Mouse (Mus musculus): ENCODE measurements at regions not wholly inside any gene's neighbourhood (a gene's known extent, or its start where the extent isn't known, plus 50 kb on each side); places are given as distances from the start of the nearest gene placed in this dataset.

- Histone ChIP-seq H3K36me3 (no peaks in the 10 kb centered on the region), H3K4me3 (no peak overlapping the region), H3K27me3 (no peaks in the 10 kb centered on the region), H3K9me3 (no peaks in the 10 kb centered on the region), H3K9ac (no peak overlapping the region), H3K4me2 (no peak overlapping the region), H3K4me1 (replicated peaks) (0 out of 2 replicates have a peak, but pooled peaks cover 3% of the 10 kb centered on the region), H3K27ac (replicated peaks) (no peak overlapping the region)
- no peak for ATAC-seq (ENCODE audit: low read depth)
- 72% methylated on average over 1 of the region's 1 CpGs for WGBS
Measured at GRCm38 (mm10) chr10:10046753-10047152, 145.9 kb upstream of the Stxbp5 start.

GRCm38 (mm10) chr10:10046318-10046717 lies 145.4 kb upstream of the Stxbp5 start:
- H3K36me3 ChIP-seq = no peaks in the 10 kb centered on the region
- H3K27ac ChIP-seq (replicated peaks) = peak overlapping the region; percentile 35; the same call in 1 of the 2 replicates
- no peak for ATAC-seq (ENCODE audit: low read depth)
- no peaks in the 10 kb centered on the region for H3K27me3 ChIP-seq
- H3K4me1 ChIP-seq (replicated peaks) = 0 out of 2 replicates have a peak, but pooled peaks cover 3% of the 10 kb centered on the region
- no peak overlapping the region for H3K9ac ChIP-seq
- H3K4me2 ChIP-seq = no peak overlapping the region
- no peaks in the 10 kb centered on the region for H3K9me3 ChIP-seq
- no peak overlapping the region for H3K4me3 ChIP-seq

GRCm38 (mm10) chr10:10009244-10009643 lies 108.4 kb upstream of the Stxbp5 start:
- ATAC-seq (ENCODE audit: low read depth) = no peak
- 95% methylated on average over 5 of the region's 5 CpGs for WGBS
- H3K27me3 ChIP-seq = no peaks in the 10 kb centered on the region

GRCm38 (mm10) chr10:9998621-9999020 lies 97.7 kb upstream of the Stxbp5 start:
- H3K27ac ChIP-seq (replicated peaks) = no peak overlapping the region
- no peaks in the 10 kb centered on the region for H3K9me3 ChIP-seq
- 93% methylated on average over 3 of the region's 3 CpGs for WGBS

More at GRCm38 (mm10) chr10:10009244-10009643, 108.4 kb upstream of the Stxbp5 start:
- Histone ChIP-seq H3K36me3 (no peaks in the 10 kb centered on the region), H3K4me1 (replicated peaks) (no peaks in the 10 kb centered on the region), H3K9me3 (no peaks in the 10 kb centered on the region), H3K4me3 (no peak overlapping the region), H3K27ac (replicated peaks) (no peak overlapping the region), H3K4me2 (no peak overlapping the region), H3K9ac (no peak overlapping the region)

GRCm38 (mm10) chr10:9996211-9996610 lies 95.3 kb upstream of the Stxbp5 start:
- no peak overlapping the region for H3K27ac ChIP-seq (replicated peaks)
- no peak overlapping the region for H3K4me3 ChIP-seq
- no peak overlapping the region for H3K9ac ChIP-seq
- no peaks in the 10 kb centered on the region for H3K36me3 ChIP-seq
- 0 out of 2 replicates have a peak, but pooled peaks cover 6% of the 10 kb centered on the region for H3K4me1 ChIP-seq (replicated peaks)
- 82% methylated on average over 6 of the region's 6 CpGs for WGBS
- no peaks in the 10 kb centered on the region for H3K27me3 ChIP-seq
- no peak overlapping the region for H3K4me2 ChIP-seq
- no peak for ATAC-seq (ENCODE audit: low read depth)
- H3K9me3 ChIP-seq = no peaks in the 10 kb centered on the region

More at GRCm38 (mm10) chr10:9998621-9999020, 97.7 kb upstream of the Stxbp5 start:
- Histone ChIP-seq H3K36me3 (no peaks in the 10 kb centered on the region), H3K9ac (no peak overlapping the region), H3K4me2 (no peak overlapping the region), H3K4me1 (replicated peaks) (no peaks in the 10 kb centered on the region), H3K4me3 (no peak overlapping the region), H3K27me3 (no peaks in the 10 kb centered on the region)
- no peak for ATAC-seq (ENCODE audit: low read depth)

GRCm38 (mm10) chr10:9992798-9993197 lies 91.9 kb upstream of the Stxbp5 start:
- Histone ChIP-seq H3K4me1 (replicated peaks) (0 out of 2 replicates have a peak, but pooled peaks cover 6% of the 10 kb centered on the region), H3K9ac (no peak overlapping the region), H3K27ac (replicated peaks) (no peak overlapping the region), H3K4me2 (no peak overlapping the region), H3K9me3 (no peaks in the 10 kb centered on the region), H3K36me3 (no peaks in the 10 kb centered on the region), H3K27me3 (no peaks in the 10 kb centered on the region), H3K4me3 (no peak overlapping the region)
- ATAC-seq (ENCODE audit: low read depth) = peak; percentile 36; the same call in 1 of the 2 replicates
- 64% methylated on average over 2 of the region's 2 CpGs for WGBS

- Histone ChIP-seq H3K9me3 (no peaks in the 10 kb centered on the region), H3K4me1 (replicated peaks) (no peaks in the 10 kb centered on the region), H3K36me3 (no peaks in the 10 kb centered on the region), H3K9ac (no peak overlapping the region), H3K4me2 (no peak overlapping the region), H3K27me3 (no peaks in the 10 kb centered on the region), H3K27ac (replicated peaks) (no peak overlapping the region), H3K4me3 (no peak overlapping the region)
- 92% methylated on average over 5 of the region's 5 CpGs for WGBS
- no peak for ATAC-seq (ENCODE audit: low read depth)
Measured at GRCm38 (mm10) chr10:9985407-9985806, 84.5 kb upstream of the Stxbp5 start.

- Histone ChIP-seq H3K4me2 (no peak overlapping the region), H3K27me3 (no peaks in the 10 kb centered on the region), H3K27ac (replicated peaks) (no peak overlapping the region), H3K4me1 (replicated peaks) (no peaks in the 10 kb centered on the region), H3K36me3 (no peaks in the 10 kb centered on the region), H3K4me3 (no peak overlapping the region), H3K9ac (no peak overlapping the region), H3K9me3 (no peaks in the 10 kb centered on the region)
- WGBS = 34% methylated on average over 3 of the region's 3 CpGs
- ATAC-seq (ENCODE audit: low read depth) = 0 out of 2 replicates have a peak, but pooled peaks have one; percentile 53
Measured at GRCm38 (mm10) chr10:9976424-9976823, 75.5 kb upstream of the Stxbp5 start.

Data from neural tube, embryonic 13.5 days (tissue).